Mouse (Mus musculus) small intestine, adult 2 months (tissue): ENCODE results near the gene Olfr27. TPM values are rescaled to one million over a fixed set of nuclear protein-coding genes. Genes with fewer than 3 reads are reported as not detected.

Experiments
- H3K27ac ChIP-seq: fragments of 200-500 bp; 2 replicates; pipeline ENCODE4 v1.5.1; 2012; ENCODE audit warnings: low read depth, low read length, control low read depth, inconsistent platforms; ENCODE audit not compliant: insufficient read depth
- H3K27me3 ChIP-seq: fragments of 200-500 bp; 2 replicates; pipeline ENCODE4 v1.6.1; 2012; ENCODE audit warnings: mild to moderate bottlenecking, moderate library complexity, low read length, inconsistent platforms; ENCODE audit not compliant: control insufficient read depth, insufficient read depth
- H3K36me3 ChIP-seq: fragments of 200-500 bp; 2 replicates; pipeline ENCODE4 v1.6.1; 2012; ENCODE audit warnings: mild to moderate bottlenecking, low read length, control low read depth, inconsistent platforms; ENCODE audit not compliant: control insufficient read depth, insufficient read depth
- H3K4me1 ChIP-seq: fragments of 200-500 bp; 2 replicates; pipeline ENCODE4 v1.6.1; 2012; ENCODE audit warnings: low read length, inconsistent platforms, mixed read lengths; ENCODE audit not compliant: control insufficient read depth, insufficient read depth, insufficient read length
- H3K4me3 ChIP-seq: fragments of 200-500 bp; 2 replicates; pipeline ENCODE4 v1.5.1; 2012; ENCODE audit warnings: low read depth, mild to moderate bottlenecking, control low read depth, inconsistent platforms, low read length, moderate library complexity
- CTCF ChIP-seq: fragments of 200-500 bp; IDR thresholded peaks from 2 replicates; pipeline ENCODE4 v1.5.1; 2012; ENCODE audit warnings: low read depth, mild to moderate bottlenecking, control low read depth, inconsistent platforms, low read length, moderate library complexity, mixed read lengths; ENCODE audit not compliant: insufficient replicate concordance, insufficient read length; ENCODE audit errors: extremely low read depth
- POLR2A ChIP-seq: fragments of 200-500 bp; IDR thresholded peaks from 2 replicates; pipeline ENCODE4 v1.6.1; 2012; ENCODE audit warnings: low read depth, mild to moderate bottlenecking, control low read depth, inconsistent platforms, low read length, moderate library complexity
- WGBS: fragments of 180-500 bp; shearing (Covaris S2); methylation state at CpG from one replicate; pipeline ENCODE4 v1.1.7; 2018; 5-methylcytosine and 5-hydroxymethylcytosine counted together
- polyA plus RNA-seq: library from polyadenylated mRNA; depleted of rRNA; stranded (reverse); fragments of >200 nt; gene quantifications from 2 replicates; pipeline ENCODE4 v1.2.3, GENCODE M21; 2012; rRNA removed

The Olfr27 gene
- polyA plus RNA-seq = not detected in 2 replicates

DNA sequence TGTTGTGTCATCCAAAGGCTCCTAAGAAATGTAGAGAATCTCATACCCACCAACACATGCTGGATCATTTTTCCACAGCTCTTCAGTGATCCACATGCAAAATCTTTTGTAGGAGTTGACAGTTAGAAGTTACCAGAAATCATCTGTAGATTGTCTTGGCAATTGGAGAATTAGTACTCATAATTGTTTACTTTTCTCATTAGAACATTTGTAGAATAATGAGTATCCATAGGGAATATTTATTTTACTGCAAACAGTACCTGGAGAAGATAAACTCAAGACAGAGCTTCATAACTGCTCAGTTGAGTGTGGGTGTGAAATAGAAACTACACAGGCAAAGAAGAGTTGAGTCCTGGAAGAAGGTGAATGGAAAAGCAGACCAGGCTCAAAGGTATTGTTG, at the start of gene Olfr27:
Olfr27 (plus strand) TSS at position 301 of the 400 bp plus-strand sequence.
- Histone ChIP-seq H3K4me3 (no peak within 1 kb of the TSS), H3K4me1 (no peaks in the 10 kb centered on the region), H3K27me3 (no peaks in the 10 kb centered on the region), H3K27ac (no peak within 1 kb of the TSS), H3K36me3 (no peaks in the 10 kb centered on the region)
- no peak for TF ChIP-seq POLR2A
- TF ChIP-seq CTCF = no peak

DNA sequence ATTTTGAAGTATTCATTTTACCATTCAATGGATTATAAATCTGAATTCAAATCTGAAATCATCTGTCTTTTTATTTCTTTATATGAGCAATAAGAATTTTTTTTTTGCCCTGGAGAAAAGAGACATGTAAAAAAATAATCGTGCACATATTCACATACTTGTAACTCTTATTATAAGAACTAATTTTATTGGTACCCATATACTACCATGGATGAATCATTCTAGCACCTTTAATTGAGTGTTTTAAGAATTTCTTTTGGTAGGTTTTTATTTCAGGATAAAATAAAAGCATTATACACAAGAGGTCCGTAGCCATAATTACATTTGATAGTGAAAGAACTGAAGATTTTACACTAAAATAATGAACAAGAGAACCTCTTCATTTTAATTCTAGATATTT, 49.1 kb upstream of the Olfr27 start, which contains the start of gene Olfr938:
Olfr938 (minus strand) TSS at position 101 of the 400 bp plus-strand sequence.
- H3K4me1 ChIP-seq = no peaks in the 10 kb centered on the region
- no peak within 1 kb of the TSS for H3K27ac ChIP-seq
- 91% methylated on average over 2 of the region's 2 CpGs for WGBS
- H3K4me3 ChIP-seq = no peak within 1 kb of the TSS
- TF ChIP-seq CTCF (no peak), POLR2A (no peak)
- H3K27me3 ChIP-seq = no peaks in the 10 kb centered on the region
- H3K36me3 ChIP-seq = no peaks in the 10 kb centered on the region

DNA sequence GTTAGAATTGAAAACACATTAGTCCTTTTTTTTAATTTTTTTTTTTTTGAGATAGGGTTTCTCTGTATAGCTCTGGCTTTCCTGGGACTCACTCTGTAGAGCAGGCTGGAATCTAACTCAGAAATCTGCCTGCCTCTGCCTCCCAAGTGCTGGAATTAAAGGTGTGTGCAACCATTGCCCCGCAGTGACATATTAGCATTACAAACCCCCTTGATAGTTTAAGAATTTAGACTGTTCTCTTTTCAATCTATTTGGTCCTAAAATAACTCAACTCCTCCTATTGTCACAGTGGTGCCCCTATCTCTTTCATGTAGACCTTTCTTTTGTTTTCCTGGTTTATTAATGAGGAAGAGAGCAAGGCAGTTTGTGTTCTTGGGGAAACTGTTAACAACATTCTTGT, 605 bp upstream of the Olfr27 start:
- 82% methylated on average over 1 of the region's 1 CpGs for WGBS
- Histone ChIP-seq H3K27ac (no peak overlapping the region), H3K36me3 (no peaks in the 10 kb centered on the region), H3K4me3 (no peak overlapping the region), H3K4me1 (no peaks in the 10 kb centered on the region), H3K27me3 (no peaks in the 10 kb centered on the region)
- TF ChIP-seq POLR2A (no peak), CTCF (no peak)

- TF ChIP-seq POLR2A = no peak
- TF ChIP-seq CTCF = no peak
- 54% methylated on average over 1 of the region's 1 CpGs for WGBS
These were observed 24.5 kb downstream of the Olfr27 start for GRCm38 (mm10) chr9:39152401-39152800.

DNA sequence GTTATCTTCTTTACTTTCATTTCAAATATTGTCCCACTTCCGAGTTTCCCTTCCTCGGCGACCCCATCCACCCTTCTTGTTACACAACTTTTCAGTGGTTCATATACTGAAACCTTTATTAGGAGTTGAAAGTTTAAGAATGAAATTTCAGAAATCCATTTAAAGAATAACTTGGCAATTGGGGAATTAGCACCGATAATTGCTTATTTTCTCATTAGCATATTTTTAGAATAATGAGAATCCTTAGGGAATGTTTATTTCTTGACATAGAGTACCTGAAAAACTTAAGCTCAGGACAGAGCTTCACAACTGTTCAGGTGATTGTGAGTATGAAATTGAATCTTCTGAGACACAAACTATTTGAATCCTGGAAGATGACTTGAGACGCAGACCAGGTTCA, 38.1 kb downstream of the Olfr27 start, which contains the start of gene Olfr943:
Olfr943 (plus strand) TSS at position 301 of the 400 bp plus-strand sequence.
- Histone ChIP-seq H3K4me3 (no peak within 1 kb of the TSS), H3K36me3 (no peaks in the 10 kb centered on the region), H3K27me3 (no peaks in the 10 kb centered on the region), H3K4me1 (no peaks in the 10 kb centered on the region), H3K27ac (no peak within 1 kb of the TSS)
- WGBS = 89% methylated on average over 5 of the region's 5 CpGs
- TF ChIP-seq CTCF = no peak
- TF ChIP-seq POLR2A = no peak

More at GRCm38 (mm10) chr9:39152401-39152800, 24.5 kb downstream of the Olfr27 start:
- Histone ChIP-seq H3K36me3 (no peaks in the 10 kb centered on the region), H3K4me1 (no peaks in the 10 kb centered on the region), H3K4me3 (no peak overlapping the region), H3K27me3 (no peaks in the 10 kb centered on the region), H3K27ac (no peak overlapping the region)

Other genes starting within 250 kb of the Olfr27 start
- not detected in 2 replicates for gene Olfr930, start 198.3 kb upstream of the Olfr27 start, polyA plus RNA-seq
- not detected in 2 replicates for gene Olfr933, start 155.8 kb upstream of the Olfr27 start, polyA plus RNA-seq
- not detected in 2 replicates for gene Olfr934, start 139.8 kb upstream of the Olfr27 start, polyA plus RNA-seq
- not detected in 2 replicates for gene Olfr935, start 128.4 kb upstream of the Olfr27 start, polyA plus RNA-seq
- gene Olfr146, start 104.8 kb upstream of the Olfr27 start, polyA plus RNA-seq = not detected in 2 replicates
- not detected in 2 replicates for gene Olfr937, start 63.2 kb upstream of the Olfr27 start, polyA plus RNA-seq
- gene Olfr938, start 49.2 kb upstream of the Olfr27 start, polyA plus RNA-seq = not detected in 2 replicates
- not detected in 2 replicates for gene Olfr943, start 38.2 kb downstream of the Olfr27 start, polyA plus RNA-seq
- not detected in 2 replicates for gene Olfr944, start 73.8 kb downstream of the Olfr27 start, polyA plus RNA-seq
- gene Olfr1537, start 121.9 kb downstream of the Olfr27 start, polyA plus RNA-seq = not detected in 2 replicates
- not detected in 2 replicates for gene Olfr945, start 148.7 kb downstream of the Olfr27 start, polyA plus RNA-seq
- gene Olfr948, start 197.9 kb downstream of the Olfr27 start, polyA plus RNA-seq = not detected in 2 replicates